Mouse (Mus musculus) stomach, postnatal 0 days (tissue): ENCODE data around the gene Strn. TPM values are rescaled to one million over a fixed set of nuclear protein-coding genes. Genes with fewer than 3 reads are reported as not detected.

Source experiments
- ATAC-seq: fragments of 200-750 bp; cut with Nextera tagmentation; 2 replicates; pipeline ENCODE4 v1.8.0; 2017; ENCODE audit not compliant: low FRiP score, low TSS enrichment
- DNase-seq: peaks from one replicate; pipeline ENCODE4 v3.0.0-alpha.2; 2016; ENCODE audit warnings: low spot score
- H3K27ac ChIP-seq: fragments of 300-500 bp; sonication (generic); replicated peaks from 2 replicates; pipeline ENCODE4 v1.5.1; 2014; ENCODE audit warnings: mild to moderate bottlenecking, control low read depth
- H3K27me3 ChIP-seq: fragments of 300-500 bp; sonication (generic); 2 replicates; pipeline ENCODE4 v1.6.1; 2014; ENCODE audit warnings: low read length; ENCODE audit not compliant: control insufficient read depth, insufficient read depth
- H3K36me3 ChIP-seq: fragments of 300-500 bp; sonication (generic); 2 replicates; pipeline ENCODE4 v1.6.1; 2014; ENCODE audit warnings: low read length, mixed read lengths; ENCODE audit not compliant: control insufficient read depth, insufficient read depth
- H3K4me1 ChIP-seq: fragments of 300-500 bp; sonication (generic); replicated peaks from 2 replicates; pipeline ENCODE4 v1.6.1; 2014; ENCODE audit warnings: antibody characterized with exemption; ENCODE audit not compliant: control insufficient read depth, insufficient read depth
- H3K4me2 ChIP-seq: fragments of 300-500 bp; sonication (generic); replicated peaks from 2 replicates; pipeline ENCODE4 v1.6.1; 2014; ENCODE audit warnings: low read depth, mild to moderate bottlenecking, control low read depth, moderate library complexity
- H3K4me3 ChIP-seq: fragments of 300-500 bp; sonication (generic); 2 replicates; pipeline ENCODE4 v1.5.1; 2014; ENCODE audit warnings: low read depth, low read length, control low read depth
- H3K9ac ChIP-seq: fragments of 300-500 bp; sonication (generic); 2 replicates; pipeline ENCODE4 v1.6.1; 2014; ENCODE audit warnings: mild to moderate bottlenecking, low read length, control low read depth, mixed read lengths
- H3K9me3 ChIP-seq: fragments of 300-500 bp; sonication (generic); 2 replicates; pipeline ENCODE4 v1.6.1; 2016; ENCODE audit warnings: low read length; ENCODE audit not compliant: control insufficient read depth
- CTCF ChIP-seq: IDR thresholded peaks from 2 replicates; pipeline ENCODE4 v1.5.1; 2016; ENCODE audit warnings: antibody characterized with exemption, low read depth, mild to moderate bottlenecking, moderate library complexity
- EP300 ChIP-seq: optimal IDR thresholded peaks from 2 replicates; pipeline ENCODE3; 2016; ENCODE audit warnings: antibody characterized with exemption
- WGBS: fragments of 180-500 bp; shearing (Covaris S2); extraction: QIAGEN DNeasy Blood & Tissue Kit; methylation state at CpG from one replicate; pipeline ENCODE4 v1.1.7; 2014; 5-methylcytosine and 5-hydroxymethylcytosine counted together
- polyA plus RNA-seq: library from polyadenylated mRNA; unstranded; fragments of >200 nt; fragmentation: Nextera tagmentation; extraction: Ambion mirVana; gene quantifications from 2 replicates; pipeline ENCODE4 v1.2.1, GENCODE M21; 2015

Gene Strn
- polyA plus RNA-seq, 1 experiment from 2014 or later, result 3.3 TPM

GRCm38 (mm10) chr17:78767546-78767945, 30.6 kb upstream of the Strn start:
- no peaks in the 10 kb centered on the region for H3K9me3 ChIP-seq
- WGBS, result 69% methylated on average over 8 of the region's 8 CpGs
- no peaks in the 10 kb centered on the region for H3K27me3 ChIP-seq
- H3K4me1 ChIP-seq, result no peaks in the 10 kb centered on the region
- TF ChIP-seq EP300 (no peak), CTCF (no peak)
- H3K4me3 ChIP-seq, result no peak overlapping the region
- H3K4me2 ChIP-seq, result no peak overlapping the region
- ATAC-seq (no peak), DNase-seq (no peak)
- peaks cover 10% of the 10 kb centered on the region for H3K36me3 ChIP-seq
- H3K27ac ChIP-seq, result no peak overlapping the region
- H3K9ac ChIP-seq, result no peak overlapping the region

- WGBS, result 61% methylated on average over 7 of the region's 7 CpGs
- no peaks in the 10 kb centered on the region for H3K27me3 ChIP-seq
- no peak overlapping the region for H3K27ac ChIP-seq
- ATAC-seq, result no peak
- H3K36me3 ChIP-seq, result peaks cover 10% of the 10 kb centered on the region
- H3K9ac ChIP-seq, result no peak overlapping the region
- no peak overlapping the region for H3K4me2 ChIP-seq
- H3K9me3 ChIP-seq, result no peaks in the 10 kb centered on the region
- DNase-seq, result no peak
- H3K4me3 ChIP-seq, result no peak overlapping the region
- TF ChIP-seq CTCF (no peak), EP300 (no peak)
- no peaks in the 10 kb centered on the region for H3K4me1 ChIP-seq
These were observed 29.1 kb upstream of the Strn start for GRCm38 (mm10) chr17:78766084-78766483.

GRCm38 (mm10) chr17:78763272-78763671, 26.3 kb upstream of the Strn start:
- no peak overlapping the region for H3K27ac ChIP-seq
- WGBS, result 87% methylated on average over 5 of the region's 5 CpGs
- peaks cover 9% of the 10 kb centered on the region for H3K36me3 ChIP-seq
- no peaks in the 10 kb centered on the region for H3K9me3 ChIP-seq
- H3K4me2 ChIP-seq, result no peak overlapping the region
- H3K9ac ChIP-seq, result no peak overlapping the region
- no peaks in the 10 kb centered on the region for H3K4me1 ChIP-seq
- TF ChIP-seq CTCF (no peak), EP300 (no peak)
- H3K4me3 ChIP-seq, result no peak overlapping the region
- ATAC-seq (no peak), DNase-seq (no peak)
- no peaks in the 10 kb centered on the region for H3K27me3 ChIP-seq

GRCm38 (mm10) chr17:78752938-78753655, 16.1 kb upstream of the Strn start:
- TF ChIP-seq CTCF, result no peak
- TF ChIP-seq EP300, result no peak
- ATAC-seq (no peak), DNase-seq (no peak)
- Histone ChIP-seq H3K4me1 (no peaks in the 10 kb centered on the region), H3K27ac (no peak overlapping the region), H3K4me3 (no peak overlapping the region), H3K9me3 (no peaks in the 10 kb centered on the region), H3K9ac (no peak overlapping the region), H3K4me2 (no peak overlapping the region), H3K27me3 (no peaks in the 10 kb centered on the region), H3K36me3 (0 out of 2 replicates have a peak, but pooled peaks cover 2% of the 10 kb centered on the region)
- WGBS, result 63% methylated on average over 17 of the region's 17 CpGs

DNA sequence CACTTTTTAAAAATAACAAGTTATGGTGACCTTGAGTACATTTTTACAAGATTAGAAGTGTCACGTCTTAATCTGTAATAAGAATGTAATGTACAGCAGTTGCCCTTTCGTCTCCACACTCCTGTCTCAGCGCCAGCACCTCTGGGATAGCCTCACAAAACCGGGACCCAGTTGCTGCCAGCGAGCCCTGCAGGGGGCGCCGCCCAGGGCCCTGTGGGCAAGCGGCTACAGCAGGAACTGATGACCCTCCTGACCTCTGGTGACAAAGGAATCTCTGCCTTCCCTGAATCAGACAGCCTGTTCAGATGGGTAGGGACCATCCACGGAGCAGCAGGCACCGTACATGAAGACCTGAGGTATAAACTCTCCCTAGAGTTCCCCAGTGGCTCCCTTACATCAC, 15.1 kb upstream of the Strn start:
- 0 out of 2 replicates have a peak, but pooled peaks cover 2% of the 10 kb centered on the region for H3K36me3 ChIP-seq
- H3K9me3 ChIP-seq, result no peaks in the 10 kb centered on the region
- no peak overlapping the region for H3K4me2 ChIP-seq
- no peak for DNase-seq
- H3K9ac ChIP-seq, result no peak overlapping the region
- peak; percentile 18; the same call in 1 of the 2 replicates for TF ChIP-seq CTCF
- TF ChIP-seq EP300, result no peak
- H3K27ac ChIP-seq, result no peak overlapping the region
- H3K4me1 ChIP-seq, result no peaks in the 10 kb centered on the region
- ATAC-seq, result no peak
- no peaks in the 10 kb centered on the region for H3K27me3 ChIP-seq
- 66% methylated on average over 10 of the region's 10 CpGs for WGBS
- H3K4me3 ChIP-seq, result no peak overlapping the region

DNA sequence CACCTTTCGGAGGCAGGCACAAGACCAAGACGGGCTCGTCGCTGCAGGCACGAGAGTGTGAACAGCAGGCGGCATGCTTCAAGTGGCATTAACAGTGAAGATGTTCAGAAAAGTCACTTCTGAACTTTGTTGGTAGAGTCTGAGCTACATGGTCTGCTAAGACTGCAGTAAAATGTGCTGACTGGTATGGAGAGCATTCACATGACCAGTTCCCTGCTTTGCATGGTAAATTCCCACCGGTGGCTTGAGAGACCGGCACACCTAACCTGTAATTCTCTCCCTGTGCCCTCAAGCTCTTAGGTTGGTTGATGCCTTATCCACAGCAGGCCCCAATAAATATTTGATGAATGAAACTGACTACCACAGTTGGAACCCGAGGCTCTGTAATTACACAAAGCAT, 11.4 kb upstream of the Strn start:
- Histone ChIP-seq H3K9me3 (no peaks in the 10 kb centered on the region), H3K4me2 (no peak overlapping the region), H3K9ac (no peak overlapping the region), H3K4me1 (no peaks in the 10 kb centered on the region), H3K27ac (no peak overlapping the region), H3K27me3 (no peaks in the 10 kb centered on the region), H3K36me3 (0 out of 2 replicates have a peak, but pooled peaks cover 2% of the 10 kb centered on the region), H3K4me3 (no peak overlapping the region)
- no peak for TF ChIP-seq EP300
- TF ChIP-seq CTCF, result no peak
- DNase-seq, result no peak
- 88% methylated on average over 9 of the region's 9 CpGs for WGBS
- ATAC-seq, result no peak
